Mouse (Mus musculus): ENCODE measurements around the gene Pagr1b. TPM values are rescaled to one million over a fixed set of nuclear protein-coding genes. Genes with fewer than 3 reads are reported as not detected.
A peak's percentile ranks its signal among the peaks of the same experiment; 100 is the strongest.

Gene Pagr1b
- polyA plus RNA-seq (2012; rRNA removed): 2.6 and 2.8 TPM in 2 replicates

DNA sequence TGATC lies at the start of gene Pagr1b:
Gene Pagr1b, minus strand, starts transcription at position 4 of the 5 bp plus-strand sequence.
- no peak for DNase-seq
- TF ChIP-seq CTCF (IDR thresholded peaks at IDR 0.05; ENCODE audit: insufficient read depth, low read length): no peak
- TF ChIP-seq POLR2A (IDR thresholded peaks at IDR 0.05; ENCODE audit: borderline replicate concordance, extremely low read depth, low read depth, low read length): no peak
- Histone ChIP-seq H3K4me3 (replicated peaks; ENCODE audit: extremely low read depth, low read depth, low read length) (peak within 1 kb of the TSS; percentile 92), H3K4me1 (ENCODE audit: control insufficient read depth, insufficient read depth, low read length) (peaks cover 17% of the 10 kb centered on the region)

DNA sequence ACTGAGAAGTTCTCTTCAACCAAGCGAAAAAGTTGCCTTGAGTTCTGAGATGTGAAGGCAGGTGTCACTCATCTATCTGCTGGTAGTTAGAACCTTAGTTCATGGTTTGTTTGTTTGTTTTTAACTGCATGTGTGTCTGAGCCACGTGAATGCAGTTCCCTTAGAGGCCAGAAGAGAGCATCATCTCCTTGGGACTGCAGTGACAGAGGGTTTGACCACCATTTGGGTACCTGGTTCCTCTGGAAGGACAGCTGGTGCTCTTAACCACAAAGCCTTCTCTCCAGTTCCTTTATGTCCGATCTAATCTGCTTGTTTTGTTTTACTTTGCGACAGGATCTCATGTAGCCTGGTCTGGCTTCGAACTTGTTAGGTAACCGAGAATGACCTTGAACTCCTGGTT lies 49.3 kb upstream of the Pagr1b start:
- WGBS: 84% methylated on average over 6 of the region's 6 CpGs
- no peak for DNase-seq
- Histone ChIP-seq H3K4me3 (replicated peaks; ENCODE audit: extremely low read depth, low read depth, low read length) (no peak overlapping the region), H3K4me1 (ENCODE audit: control insufficient read depth, insufficient read depth, low read length) (no peaks in the 10 kb centered on the region)
- TF ChIP-seq CTCF (IDR thresholded peaks at IDR 0.05; ENCODE audit: insufficient read depth, low read length) (no peak), POLR2A (IDR thresholded peaks at IDR 0.05; ENCODE audit: borderline replicate concordance, extremely low read depth, low read depth, low read length) (no peak)

DNA sequence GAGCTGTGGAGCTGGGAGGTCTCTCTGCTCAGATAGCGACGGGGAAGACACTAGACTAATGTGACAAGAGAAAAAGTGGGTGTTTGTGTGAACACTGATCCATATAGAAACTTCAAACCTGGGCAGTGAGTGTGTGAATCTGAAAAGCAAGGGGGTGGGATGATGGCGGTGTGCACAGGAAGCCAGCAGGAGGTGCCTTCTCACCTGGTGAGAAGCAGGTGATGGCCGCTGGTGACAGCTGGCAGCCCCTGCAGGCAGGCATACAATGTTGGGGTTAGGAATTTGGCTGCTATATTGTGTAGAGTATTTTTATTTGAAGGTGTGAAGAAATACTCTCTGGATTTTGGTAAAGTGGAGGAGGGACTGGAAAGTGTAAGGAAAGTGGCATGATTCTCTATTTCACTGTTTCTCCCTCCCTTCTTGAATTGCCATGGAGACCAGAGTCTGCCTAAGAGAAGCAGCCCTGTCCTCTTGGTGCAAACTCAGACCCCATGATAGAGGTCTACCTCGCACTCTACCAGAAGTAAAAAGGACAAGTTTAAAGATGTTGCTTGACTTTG lies 38.8 kb upstream of the Pagr1b start:
- no peak for DNase-seq
- H3K4me1 ChIP-seq (ENCODE audit: control insufficient read depth, insufficient read depth, low read length): no peaks in the 10 kb centered on the region
- WGBS: 52% methylated on average over 5 of the region's 5 CpGs

DNA sequence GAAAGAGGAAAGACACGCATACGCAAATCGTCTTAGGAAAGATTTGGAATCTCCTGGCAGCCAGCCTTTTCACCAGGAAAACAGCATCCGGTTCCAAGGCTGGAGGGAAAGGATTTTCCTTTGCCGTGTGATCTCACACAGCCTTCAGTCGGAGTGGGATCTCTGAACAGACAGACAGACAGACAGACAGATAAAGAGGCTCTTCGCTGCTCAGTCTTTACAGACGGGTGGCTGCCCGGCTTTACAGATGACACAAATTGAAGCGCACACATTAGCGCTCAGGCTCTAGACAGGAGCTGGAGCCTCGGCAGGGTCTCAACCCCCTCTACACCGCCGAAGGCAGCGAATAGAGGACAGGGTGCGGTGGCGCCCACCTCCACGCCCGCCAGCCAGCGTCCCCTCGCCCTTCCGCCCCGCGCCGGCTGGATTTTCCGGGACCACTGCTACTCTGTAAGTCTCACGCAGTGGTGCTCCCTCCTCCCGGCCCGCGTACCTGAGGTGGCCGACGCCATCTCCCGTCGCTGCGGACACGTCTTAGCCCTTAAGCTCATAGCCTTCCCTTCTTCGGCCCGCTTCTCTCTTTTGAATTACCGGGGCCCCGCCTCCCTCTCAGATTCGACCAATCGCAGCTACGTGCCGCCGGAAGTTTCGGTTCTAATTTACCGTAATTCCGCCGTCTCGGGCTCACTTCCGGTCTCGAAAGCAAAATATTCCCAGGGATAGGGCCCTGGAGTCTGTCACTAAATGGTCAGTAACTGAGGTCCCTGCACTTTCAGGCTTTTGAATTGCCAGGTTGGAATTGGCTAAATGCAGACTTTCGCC lies 25.8 kb upstream of the Pagr1b start, which contains the start of gene Kif22:
Gene Kif22, minus strand, starts transcription at position 621 of the 822 bp plus-strand sequence.
- no peaks in the 10 kb centered on the region; the same call in 1 of the 2 replicates for H3K4me1 ChIP-seq (ENCODE audit: control insufficient read depth, insufficient read depth, low read length)
- under 1% methylated on average over 53 of the region's 53 CpGs for WGBS
- peak within 1 kb of the TSS; percentile 81 for H3K4me3 ChIP-seq (replicated peaks; ENCODE audit: extremely low read depth, low read depth, low read length)
- TF ChIP-seq CTCF (IDR thresholded peaks at IDR 0.05; ENCODE audit: insufficient read depth, low read length): no peak
- no peak for TF ChIP-seq POLR2A (IDR thresholded peaks at IDR 0.05; ENCODE audit: borderline replicate concordance, extremely low read depth, low read depth, low read length)
- peak; percentile 92 for DNase-seq

More for the DNA sequence above, 38.8 kb upstream of the Pagr1b start:
- 0 out of 2 replicates have a peak, but pooled peaks have one; percentile 4 for TF ChIP-seq CTCF (IDR thresholded peaks at IDR 0.05; ENCODE audit: insufficient read depth, low read length)
- no peak for TF ChIP-seq POLR2A (IDR thresholded peaks at IDR 0.05; ENCODE audit: borderline replicate concordance, extremely low read depth, low read depth, low read length)
- no peak overlapping the region for H3K4me3 ChIP-seq (replicated peaks; ENCODE audit: extremely low read depth, low read depth, low read length)

DNA sequence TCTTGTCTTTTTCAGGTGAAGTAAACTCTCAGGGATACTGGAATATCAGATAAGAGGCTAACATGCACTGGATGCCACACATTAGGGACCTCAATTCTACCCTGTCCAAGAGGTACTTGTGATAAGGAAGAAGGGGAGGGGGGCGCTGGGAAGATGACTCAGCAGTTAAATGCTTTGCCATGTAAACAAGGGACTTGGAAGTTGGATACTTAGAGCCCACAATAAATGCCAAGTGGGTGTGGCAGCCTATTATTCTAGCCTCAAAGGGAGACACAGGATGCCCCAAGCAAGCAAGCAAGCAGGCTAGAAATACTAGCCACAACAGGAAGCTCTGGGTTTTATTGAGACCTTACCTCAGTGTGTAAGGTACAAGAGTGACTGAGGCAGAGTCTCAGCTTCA lies 15.0 kb upstream of the Pagr1b start:
- no peak for DNase-seq
- Histone ChIP-seq H3K4me3 (replicated peaks; ENCODE audit: extremely low read depth, low read depth, low read length) (no peak overlapping the region), H3K4me1 (ENCODE audit: control insufficient read depth, insufficient read depth, low read length) (peaks cover 8% of the 10 kb centered on the region; the same call in 1 of the 2 replicates)
- 45% methylated on average over 1 of the region's 1 CpGs for WGBS
- TF ChIP-seq CTCF (IDR thresholded peaks at IDR 0.05; ENCODE audit: insufficient read depth, low read length): no peak
- TF ChIP-seq POLR2A (IDR thresholded peaks at IDR 0.05; ENCODE audit: borderline replicate concordance, extremely low read depth, low read depth, low read length): no peak

DNA sequence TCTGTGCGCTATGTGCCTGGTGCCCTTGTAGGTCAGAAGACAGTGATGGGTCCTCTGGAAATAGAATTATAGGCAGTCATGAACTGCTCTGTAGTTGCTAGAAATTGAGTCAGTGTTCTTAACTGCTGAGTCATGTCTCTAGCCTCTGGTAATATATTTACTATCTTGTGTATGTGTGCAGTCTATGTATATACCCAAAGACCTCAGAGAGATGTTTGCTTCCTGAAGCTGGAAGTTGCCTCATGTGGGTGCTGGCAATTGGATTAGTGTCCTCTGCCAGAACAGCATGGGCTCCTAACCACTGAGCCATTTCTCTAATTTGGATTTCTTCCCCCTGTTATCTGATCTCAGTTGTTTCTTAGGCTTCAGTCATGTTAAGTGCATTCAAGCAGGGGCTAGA lies 13.9 kb upstream of the Pagr1b start:
- no peak overlapping the region for H3K4me3 ChIP-seq (replicated peaks; ENCODE audit: extremely low read depth, low read depth, low read length)
- no peak for DNase-seq
- WGBS: 97% methylated on average over 1 of the region's 1 CpGs
- peaks cover 8% of the 10 kb centered on the region; the same call in 1 of the 2 replicates for H3K4me1 ChIP-seq (ENCODE audit: control insufficient read depth, insufficient read depth, low read length)
- no peak for TF ChIP-seq CTCF (IDR thresholded peaks at IDR 0.05; ENCODE audit: insufficient read depth, low read length)

DNA sequence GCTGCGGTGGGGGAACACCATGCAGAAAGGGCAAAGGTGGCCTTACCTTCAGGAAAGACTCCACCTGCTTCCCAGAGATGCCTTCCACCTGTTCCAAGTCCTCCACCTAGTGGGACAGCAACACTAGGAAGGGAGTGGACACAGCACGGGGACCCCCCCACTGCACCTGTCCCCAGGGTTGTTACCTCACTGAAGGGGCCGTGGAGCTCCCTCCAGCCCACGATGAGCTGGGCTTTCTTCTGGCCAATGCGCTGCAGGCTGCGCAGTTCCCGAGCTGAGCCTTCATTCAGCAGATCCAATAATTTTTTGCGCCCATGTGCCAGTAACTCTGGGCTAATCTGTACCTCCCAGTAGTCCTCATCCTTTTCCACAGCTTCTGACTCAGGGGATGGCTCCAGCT lies 11.6 kb upstream of the Pagr1b start:
- WGBS: 53% methylated on average over 8 of the region's 8 CpGs
- no peak for TF ChIP-seq CTCF (IDR thresholded peaks at IDR 0.05; ENCODE audit: insufficient read depth, low read length)
- no peak for TF ChIP-seq POLR2A (IDR thresholded peaks at IDR 0.05; ENCODE audit: borderline replicate concordance, extremely low read depth, low read depth, low read length)
- Histone ChIP-seq H3K4me1 (ENCODE audit: control insufficient read depth, insufficient read depth, low read length) (peaks cover 11% of the 10 kb centered on the region; the same call in 1 of the 2 replicates), H3K4me3 (replicated peaks; ENCODE audit: extremely low read depth, low read depth, low read length) (peak overlapping the region; percentile 55)
- DNase-seq: no peak

DNA sequence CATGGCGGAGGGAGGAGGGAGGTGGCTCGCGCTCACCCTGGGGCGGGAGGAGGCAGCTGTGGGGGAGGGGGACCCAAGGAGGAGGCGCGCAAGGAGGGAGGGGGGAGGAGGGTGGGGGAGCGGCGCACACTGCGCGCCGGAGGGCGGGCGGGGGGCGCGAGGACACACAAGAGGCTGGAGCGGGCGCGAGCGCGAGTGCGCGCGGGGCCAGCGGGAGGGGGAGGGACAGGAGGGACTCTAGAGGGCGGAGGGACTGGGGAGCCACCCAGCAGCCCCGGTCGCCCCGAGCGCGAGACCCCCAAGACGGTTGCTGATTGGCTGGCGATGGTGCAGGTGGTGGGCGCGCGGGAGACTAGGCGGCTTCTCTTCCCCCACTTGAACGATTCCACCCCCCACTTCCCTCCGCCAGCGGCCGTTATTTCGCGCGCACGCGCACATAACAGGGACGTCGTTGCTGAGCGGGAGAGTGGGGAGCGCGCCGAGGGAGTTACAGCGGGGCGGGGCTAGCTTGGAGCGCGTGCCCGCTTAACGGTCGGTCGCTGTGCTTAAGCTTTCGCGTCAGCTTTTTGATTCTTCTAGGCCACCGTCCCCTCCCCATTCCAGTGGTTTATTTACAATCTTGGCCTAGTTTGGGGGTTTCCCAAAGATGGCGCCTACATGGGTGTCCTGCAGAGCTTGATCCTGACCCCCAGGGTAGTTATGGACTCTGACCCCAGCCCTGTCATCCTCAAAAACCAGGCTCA lies 10.9 kb upstream of the Pagr1b start, which contains the start of gene Maz:
Gene Maz, minus strand, starts transcription at position 54 of the 743 bp plus-strand sequence.
- Histone ChIP-seq H3K4me1 (ENCODE audit: control insufficient read depth, insufficient read depth, low read length) (peaks cover 11% of the 10 kb centered on the region; the same call in 1 of the 2 replicates), H3K4me3 (replicated peaks; ENCODE audit: extremely low read depth, low read depth, low read length) (peak within 1 kb of the TSS; percentile 73)
- TF ChIP-seq POLR2A (IDR thresholded peaks at IDR 0.05; ENCODE audit: borderline replicate concordance, extremely low read depth, low read depth, low read length) (peak; percentile 88; the same call in 1 of the 2 replicates), CTCF (IDR thresholded peaks at IDR 0.05; ENCODE audit: insufficient read depth, low read length) (no peak)
- peak; percentile 99 for DNase-seq
- under 1% methylated on average over 60 of the region's 63 CpGs for WGBS

DNA sequence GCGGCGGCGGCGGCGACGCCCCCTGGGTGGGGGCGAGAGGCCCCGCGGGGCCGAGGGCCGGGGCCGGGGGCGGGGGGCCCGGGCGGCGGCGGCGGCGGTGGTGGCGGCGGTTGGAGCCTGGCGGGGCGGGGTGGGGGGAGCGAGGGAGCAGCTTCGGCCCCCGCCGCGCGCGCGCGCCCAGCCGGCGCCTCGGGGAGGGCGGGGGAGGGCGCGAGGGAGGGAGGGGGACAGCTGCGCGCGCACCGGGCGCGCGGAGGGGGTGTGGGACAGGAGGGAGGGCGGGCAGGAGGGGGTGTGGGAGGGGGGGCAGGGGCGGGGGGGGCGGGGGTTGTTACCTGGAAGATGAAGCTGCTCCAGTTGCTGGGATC lies 10.3 kb upstream of the Pagr1b start:
- WGBS: 1% methylated on average over 16 of the region's 48 CpGs
- peaks cover 11% of the 10 kb centered on the region; the same call in 1 of the 2 replicates for H3K4me1 ChIP-seq (ENCODE audit: control insufficient read depth, insufficient read depth, low read length)
- TF ChIP-seq CTCF (IDR thresholded peaks at IDR 0.05; ENCODE audit: insufficient read depth, low read length) (no peak), POLR2A (IDR thresholded peaks at IDR 0.05; ENCODE audit: borderline replicate concordance, extremely low read depth, low read depth, low read length) (0 out of 2 replicates have a peak, but pooled peaks have one; percentile 9)
- peak overlapping the region; percentile 73 for H3K4me3 ChIP-seq (replicated peaks; ENCODE audit: extremely low read depth, low read depth, low read length)
- DNase-seq: no peak
